Mouse (Mus musculus) fat pad, adult 2 months (tissue): ENCODE results near the gene Brf1.

Experiments
- DNase-seq: peaks from one replicate; pipeline ENCODE4 v3.0.0-alpha.2; 2011; ENCODE audit warnings: low read depth, low spot score; ENCODE audit errors: extremely low read depth

Brf1 gene

GRCm38 (mm10) chr12:113000294-113001132 lies at the start of gene Brf1:
TSS of gene Brf1 (minus strand) at chr12:113000704.
- peak; percentile 74 for DNase-seq

GRCm38 (mm10) chr12:113049836-113050235 lies 49.3 kb upstream of the Brf1 start:
- no peak for DNase-seq

- DNase-seq = no peak
Measured at GRCm38 (mm10) chr12:113048103-113048502, 47.6 kb upstream of the Brf1 start.

DNA sequence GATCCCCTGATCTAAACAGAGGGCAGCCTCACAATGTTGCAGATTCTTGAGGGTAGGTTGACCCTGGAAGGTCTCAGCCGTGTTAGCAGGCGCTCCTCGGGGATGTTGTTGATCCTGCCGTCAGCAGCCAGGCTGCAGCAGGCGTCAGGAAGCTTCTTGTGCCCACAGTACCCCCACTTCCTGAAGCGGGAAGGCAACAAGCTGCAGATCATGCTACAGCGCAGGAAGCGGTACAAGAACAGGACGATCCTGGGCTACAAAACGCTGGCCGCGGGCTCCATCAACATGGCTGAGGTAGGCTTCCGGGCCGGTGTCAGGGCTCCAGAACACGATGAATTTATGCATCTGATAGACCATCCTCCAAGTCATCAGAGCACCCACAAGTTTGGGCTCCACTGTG lies 46.4 kb upstream of the Brf1 start:
- DNase-seq = no peak

GRCm38 (mm10) chr12:113044916-113045677 lies 44.6 kb upstream of the Brf1 start:
- DNase-seq = no peak

- DNase-seq = no peak
Measured at GRCm38 (mm10) chr12:113042543-113042942, 42.0 kb upstream of the Brf1 start.

GRCm38 (mm10) chr12:113041481-113042439 lies 41.3 kb upstream of the Brf1 start:
- DNase-seq = no peak

DNA sequence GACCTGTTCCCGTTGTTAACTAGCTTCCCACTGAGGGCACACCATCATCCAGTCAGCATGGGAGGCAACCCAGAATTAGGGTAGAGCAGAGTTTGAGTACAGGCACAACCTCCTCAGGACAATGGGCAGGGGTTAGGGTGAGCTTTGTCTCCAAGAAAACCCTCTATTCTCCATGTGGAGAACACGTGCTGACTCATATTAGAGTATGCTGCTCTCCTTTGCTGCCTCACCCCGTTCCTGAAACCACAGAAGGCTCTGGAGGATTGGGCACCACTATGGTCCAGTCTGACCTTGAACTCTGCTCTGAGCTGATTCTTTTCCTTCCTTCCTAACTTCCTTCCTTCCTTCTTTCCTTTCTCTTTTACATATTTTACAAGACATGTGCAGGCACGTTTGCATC lies 37.9 kb upstream of the Brf1 start:
- DNase-seq = no peak

DNA sequence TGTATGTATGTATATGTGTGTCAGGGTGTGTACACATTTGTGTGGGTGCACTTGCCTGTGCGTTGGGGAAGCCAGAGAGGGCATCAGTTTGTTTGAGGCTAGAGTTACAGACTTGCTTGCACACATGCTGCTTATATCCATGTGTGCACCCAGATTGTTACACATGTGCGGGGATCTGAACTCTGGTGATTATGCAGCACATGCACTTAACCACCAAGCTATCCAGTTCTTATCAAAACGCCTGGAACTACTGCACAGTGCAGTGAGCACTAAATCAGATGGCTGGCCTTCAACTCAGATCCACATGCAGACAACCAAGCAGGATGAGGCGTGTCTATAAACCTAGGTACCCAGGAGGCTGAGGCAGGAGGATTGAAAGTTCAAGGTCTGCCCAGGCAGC lies 36.5 kb upstream of the Brf1 start:
- DNase-seq = no peak

DNA sequence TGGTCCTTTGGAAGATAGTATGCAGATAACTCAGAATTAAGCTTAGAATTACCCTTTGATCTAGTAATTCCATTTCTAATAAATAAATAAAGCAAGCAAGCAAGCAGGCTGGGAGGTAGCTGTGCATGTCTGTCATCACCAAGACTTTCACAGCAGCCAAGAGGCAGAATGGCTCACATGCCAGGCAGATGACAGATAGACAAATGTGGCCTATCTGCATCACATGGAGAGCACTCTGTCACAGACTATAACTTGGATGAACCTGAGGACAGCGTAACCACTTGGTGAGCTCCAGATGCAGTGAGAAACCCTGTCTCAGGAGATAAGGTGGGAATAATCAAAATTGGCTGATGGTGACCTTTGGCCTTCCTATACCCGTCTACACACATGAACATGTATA lies 34.6 kb upstream of the Brf1 start:
- no peak for DNase-seq

GRCm38 (mm10) chr12:113032296-113033250 lies 32.1 kb upstream of the Brf1 start:
- DNase-seq = no peak

GRCm38 (mm10) chr12:113031441-113031840 lies 30.9 kb upstream of the Brf1 start:
- no peak for DNase-seq

GRCm38 (mm10) chr12:113030993-113031392 lies 30.5 kb upstream of the Brf1 start:
- no peak for DNase-seq

- DNase-seq = no peak
Measured at GRCm38 (mm10) chr12:113030046-113030445, 29.5 kb upstream of the Brf1 start.

DNA sequence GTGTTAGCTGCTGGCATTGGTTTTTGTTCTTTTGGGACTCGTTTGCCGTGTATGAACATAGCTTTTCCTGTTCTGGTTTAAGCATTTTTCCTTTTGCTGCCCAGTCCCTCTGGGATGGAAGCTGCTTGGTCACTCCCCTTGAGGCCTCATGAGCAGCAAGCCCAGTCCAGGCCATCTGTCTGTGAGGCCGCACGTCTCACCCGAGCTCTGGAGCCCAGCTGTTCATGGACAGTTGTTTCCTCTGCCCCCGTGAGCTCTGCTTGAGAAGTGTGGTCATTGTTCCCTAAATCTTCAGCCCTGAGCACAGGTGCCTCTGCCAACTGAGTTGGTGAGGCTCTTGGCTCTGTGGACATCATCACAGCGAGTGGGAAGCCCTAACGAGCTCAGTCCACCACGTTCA lies 28.4 kb upstream of the Brf1 start:
- DNase-seq = no peak

GRCm38 (mm10) chr12:113028067-113028466 lies 27.6 kb upstream of the Brf1 start:
- no peak for DNase-seq

GRCm38 (mm10) chr12:113027495-113027894 lies 27.0 kb upstream of the Brf1 start:
- no peak for DNase-seq

DNA sequence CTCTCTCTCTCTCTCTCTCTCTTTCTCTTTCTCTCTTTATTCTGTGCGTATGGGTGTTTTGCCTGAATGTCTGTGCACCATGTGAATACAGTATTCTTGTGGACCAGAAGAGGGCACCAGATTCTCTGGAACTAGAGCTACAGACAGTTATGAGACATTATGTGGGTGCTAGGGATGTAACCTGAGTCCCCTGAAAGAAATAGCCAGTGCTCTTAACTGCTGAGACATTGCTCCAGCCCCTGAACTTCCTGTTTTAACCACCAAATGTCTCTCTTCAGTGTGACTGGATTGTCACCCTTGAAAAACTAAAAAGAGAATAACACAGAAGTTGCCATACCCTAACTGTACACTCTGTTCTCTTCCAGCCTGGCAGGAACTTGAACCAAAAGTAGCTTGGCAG lies 26.1 kb upstream of the Brf1 start:
- no peak for DNase-seq

DNA sequence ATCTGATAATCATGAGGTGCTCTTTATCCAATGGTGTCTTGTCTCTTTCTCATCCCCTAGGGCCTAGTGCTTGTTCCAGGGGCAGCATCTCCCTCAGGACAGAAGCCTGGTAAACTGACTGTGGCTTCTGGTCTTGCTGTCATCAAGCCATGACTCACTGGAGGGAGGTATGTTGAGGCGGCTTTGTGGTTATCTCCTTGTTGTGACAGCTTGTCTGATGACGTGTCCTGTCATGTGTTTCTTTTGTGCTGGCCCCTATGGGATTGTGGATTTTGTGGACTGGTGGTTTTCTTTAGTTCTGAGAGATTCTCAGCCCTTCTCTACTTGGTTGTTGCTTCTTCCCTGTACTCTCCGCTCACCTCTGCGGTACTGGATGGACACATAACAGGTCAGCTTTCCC lies 22.6 kb upstream of the Brf1 start:
- DNase-seq = no peak

GRCm38 (mm10) chr12:113021488-113021887 lies 21.0 kb upstream of the Brf1 start:
- no peak for DNase-seq
